Mouse (Mus musculus): Measurements from ENCODE around the gene Tex16.

The Tex16 gene

GRCm38 (mm10) chrX:112010707-112011106 lies at the start of gene Tex16:
Gene Tex16 (plus strand): TSS chrX:112011007.
- DNase-seq: no peak

DNA sequence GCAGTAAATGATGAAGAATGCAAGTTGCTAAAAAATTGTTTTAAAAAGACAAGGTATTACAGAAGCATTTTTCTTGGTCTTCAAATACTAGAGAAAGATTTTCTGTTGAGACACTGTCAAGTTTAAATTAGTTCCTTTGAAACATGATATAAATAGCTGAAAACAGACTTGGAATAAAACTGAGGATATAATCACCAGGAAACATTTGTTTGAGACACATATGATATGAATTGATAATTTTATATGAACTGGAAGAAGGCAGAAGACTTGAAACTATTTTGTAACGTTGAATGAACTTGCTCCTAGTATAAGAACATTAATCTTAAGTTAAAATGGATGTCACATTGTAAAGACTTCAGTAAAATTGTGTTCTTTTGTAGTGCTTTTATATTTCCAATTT lies 11.1 kb upstream of the Tex16 start:
- no peak for DNase-seq
